Mouse (Mus musculus): Measurements from ENCODE around the gene Sypl.

Sypl gene

DNA sequence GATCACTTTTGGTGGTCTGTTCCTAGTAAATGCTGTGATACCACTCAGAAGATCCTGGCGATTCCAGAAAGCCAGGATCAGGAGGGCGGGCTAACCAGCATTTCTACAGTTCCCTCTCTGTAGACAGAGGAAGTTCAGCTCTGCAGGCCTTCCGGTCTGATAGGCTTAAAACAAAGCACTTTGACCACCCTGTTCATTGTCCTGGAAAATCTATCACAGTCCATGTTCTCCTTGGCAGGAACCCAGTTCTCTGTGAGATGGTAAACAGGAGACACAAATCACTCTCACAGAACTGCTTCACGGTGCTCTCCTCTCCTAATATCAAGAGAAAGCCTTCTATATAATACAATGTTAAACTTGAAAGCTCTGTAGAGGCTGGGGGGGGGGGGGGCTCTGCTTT is 10.3 kb upstream of the Sypl start:
- DNase-seq (ENCODE audit: low spot score), result no peak

DNA sequence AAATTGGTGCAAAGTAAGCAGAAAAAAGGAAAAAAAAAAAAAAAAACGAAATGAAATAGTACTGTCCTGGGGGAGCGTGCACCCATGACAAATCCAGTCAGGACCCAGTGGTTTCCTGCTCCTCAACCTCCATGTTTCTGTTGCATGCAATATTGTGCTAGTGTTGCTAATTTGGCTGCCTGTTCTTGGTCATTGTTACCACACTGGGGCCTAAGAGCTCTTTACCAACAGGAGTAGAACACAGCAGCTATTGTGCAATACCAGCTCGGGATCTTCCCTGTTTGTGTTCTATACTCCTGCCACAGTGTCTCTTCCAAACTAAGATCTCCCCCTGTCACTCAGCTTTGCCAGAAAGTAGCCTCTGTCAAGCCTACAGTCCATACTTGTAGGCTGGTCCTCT is 9.7 kb upstream of the Sypl start:
- DNase-seq (ENCODE audit: low spot score), result no peak

DNA sequence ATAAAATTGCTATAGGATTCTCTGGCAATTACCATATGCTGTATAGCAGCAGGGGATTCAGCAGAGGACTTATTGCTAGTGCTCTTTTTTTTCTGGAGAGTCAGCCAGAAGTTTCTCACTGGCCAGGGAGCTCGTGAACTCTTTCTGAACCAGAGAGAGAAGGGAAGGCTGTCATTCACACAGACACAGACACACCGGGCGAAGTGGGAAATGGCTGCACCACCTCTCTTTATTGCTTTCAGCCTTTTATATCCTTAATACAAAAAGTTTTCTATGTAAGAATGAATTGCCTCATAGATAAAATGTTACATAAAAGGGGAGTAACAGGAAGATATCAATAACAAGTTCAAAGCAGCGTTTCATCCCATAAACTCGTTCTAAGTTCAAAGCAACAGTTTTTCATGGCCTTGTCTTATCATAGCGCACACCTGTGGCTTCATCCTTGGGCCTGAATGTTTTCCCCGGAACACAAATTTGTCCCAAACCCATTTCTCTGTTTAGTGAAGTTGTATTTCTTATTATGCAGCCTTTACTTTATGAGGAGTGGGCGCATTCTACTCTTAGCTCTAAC is 8.7 kb upstream of the Sypl start:
- no peak for DNase-seq (ENCODE audit: low spot score)

DNA sequence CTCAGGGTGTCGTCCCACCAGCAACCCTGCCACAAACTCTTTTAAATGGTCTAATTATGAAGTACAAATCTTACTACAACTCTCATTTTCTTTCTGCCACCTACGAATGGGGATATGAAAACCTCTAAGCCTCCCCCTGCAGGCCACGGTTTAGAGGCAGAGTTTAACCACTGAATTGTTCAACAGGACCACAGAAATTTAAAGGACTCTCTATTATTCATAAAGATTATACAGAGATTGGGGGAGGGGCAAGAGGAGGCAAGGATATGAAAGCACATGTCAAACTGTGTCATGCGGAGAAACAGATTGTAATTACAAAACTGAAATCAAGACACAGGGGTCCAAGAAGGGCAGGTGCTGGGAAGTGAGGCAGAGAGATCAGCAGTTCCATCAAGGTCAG is 7.3 kb upstream of the Sypl start:
- no peak for DNase-seq (ENCODE audit: low spot score)

DNA sequence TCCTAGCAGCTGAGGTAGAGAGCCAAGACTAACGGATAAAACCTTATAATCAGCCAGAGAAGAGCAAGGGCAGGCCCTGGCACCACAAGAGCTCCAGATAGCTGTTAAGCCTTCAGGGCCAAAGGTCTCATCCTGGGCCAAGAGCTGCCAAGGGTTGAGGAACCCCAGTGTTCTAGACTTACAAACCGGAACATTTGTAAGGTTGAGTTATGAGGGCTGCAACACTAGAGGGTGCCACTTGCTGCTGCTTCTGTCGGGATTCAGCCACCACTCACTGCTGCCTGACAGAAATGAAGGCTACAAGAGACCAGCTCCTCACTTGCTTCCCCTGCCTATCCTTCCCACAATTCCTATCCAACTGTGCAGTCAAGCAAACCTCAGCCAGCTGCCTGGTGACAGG is 1.3 kb upstream of the Sypl start:
- peak; percentile 51 for DNase-seq (ENCODE audit: low spot score)

DNA sequence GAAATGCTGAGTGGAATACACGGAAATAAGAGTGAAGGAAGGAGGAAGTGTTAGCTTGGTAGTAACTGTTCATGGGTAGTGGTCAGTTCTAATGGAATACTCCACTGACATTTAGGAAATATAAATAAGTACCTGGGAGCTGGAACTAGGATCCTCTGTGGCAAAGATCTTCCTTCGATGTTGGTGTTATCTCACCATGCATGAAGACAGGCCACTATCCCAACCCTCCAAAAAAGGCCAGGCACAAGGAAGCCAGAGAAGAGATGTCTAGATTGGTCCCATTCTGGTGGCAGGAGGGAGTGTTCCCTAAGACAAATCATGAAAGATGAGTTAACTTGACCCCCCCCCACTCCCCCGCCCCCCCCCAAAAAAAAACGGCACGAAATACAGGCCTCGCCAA is 625 bp upstream of the Sypl start:
- DNase-seq (ENCODE audit: low spot score), result no peak

DNA sequence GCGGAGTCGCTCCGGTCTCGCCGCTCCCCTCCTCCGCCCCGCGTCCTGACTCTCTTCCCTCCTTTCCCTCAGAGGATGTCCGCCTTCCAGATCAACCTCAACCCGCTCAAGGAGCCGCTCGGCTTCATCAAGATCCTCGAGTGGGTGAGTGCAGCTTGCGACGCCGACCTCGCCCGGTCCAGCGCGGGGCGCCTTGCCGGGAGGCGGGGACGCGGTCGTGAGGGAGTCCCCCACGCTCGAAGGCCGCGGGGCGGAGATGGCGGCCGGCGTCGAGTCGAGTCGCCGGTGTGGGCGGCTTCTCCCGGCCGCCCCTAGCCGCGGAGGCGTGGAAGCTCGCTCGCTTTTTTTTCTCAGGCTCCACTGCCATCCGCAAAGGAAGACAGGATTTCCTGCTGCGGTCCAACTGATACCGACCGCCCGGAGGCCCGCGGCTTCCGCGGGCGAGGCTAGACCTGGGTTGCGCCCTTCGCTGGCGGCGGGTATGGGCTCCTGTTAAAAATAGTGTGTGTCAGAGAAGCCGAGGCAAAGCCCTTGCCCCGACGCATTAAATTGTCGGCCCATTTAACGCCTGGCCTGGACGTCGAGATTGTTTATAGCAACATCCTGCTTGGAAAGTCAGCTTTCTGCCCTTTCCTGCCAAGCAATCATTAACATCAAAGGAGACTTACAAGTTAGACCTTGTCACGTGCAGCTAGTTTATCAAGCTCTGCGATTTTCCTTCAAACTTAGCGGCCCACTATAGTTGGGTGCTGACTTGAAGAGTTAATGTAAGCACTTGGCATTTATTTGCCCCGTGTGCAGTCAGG is 728 bp downstream of the Sypl start:
- peak; percentile 83 for DNase-seq (ENCODE audit: low spot score)

DNA sequence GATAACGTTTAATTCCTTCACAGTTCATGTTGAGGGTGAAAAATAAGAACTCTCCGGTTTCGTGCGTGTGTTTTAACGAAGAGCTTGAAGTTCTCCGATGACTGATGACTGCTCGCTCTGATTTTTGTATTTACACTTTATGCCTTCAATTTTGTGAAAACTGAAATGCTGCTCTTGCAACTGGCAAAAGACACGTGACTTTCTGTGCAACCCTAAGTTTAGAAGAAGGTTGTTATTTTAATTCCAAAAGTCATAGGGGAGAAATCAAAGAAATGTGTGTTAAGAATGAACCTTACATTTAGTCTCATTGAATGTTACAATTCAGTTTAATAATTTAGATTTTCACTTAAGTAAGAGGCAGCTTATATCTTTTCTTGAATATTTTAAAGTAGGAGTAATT is 1.3 kb downstream of the Sypl start:
- DNase-seq (ENCODE audit: low spot score), result no peak

DNA sequence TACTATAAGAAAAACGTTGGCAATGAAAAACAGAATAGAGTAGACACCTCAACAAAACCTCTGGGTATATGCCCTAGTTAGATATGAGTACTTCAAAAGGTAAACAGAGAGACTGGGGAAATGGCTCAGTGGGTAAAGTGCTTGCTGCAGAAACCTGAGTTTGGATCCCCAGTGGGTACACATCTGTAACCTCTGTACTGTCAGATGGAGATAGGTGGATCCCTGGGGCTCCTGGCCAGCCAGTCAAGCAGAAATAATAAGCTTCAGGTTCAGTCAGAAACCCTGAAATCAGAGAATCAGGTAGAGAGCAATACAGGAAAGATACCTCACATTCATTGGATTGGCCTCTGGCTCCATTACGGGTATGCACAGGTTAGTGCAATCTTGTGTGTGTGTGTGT is 3.5 kb downstream of the Sypl start:
- no peak for DNase-seq (ENCODE audit: low spot score)

DNA sequence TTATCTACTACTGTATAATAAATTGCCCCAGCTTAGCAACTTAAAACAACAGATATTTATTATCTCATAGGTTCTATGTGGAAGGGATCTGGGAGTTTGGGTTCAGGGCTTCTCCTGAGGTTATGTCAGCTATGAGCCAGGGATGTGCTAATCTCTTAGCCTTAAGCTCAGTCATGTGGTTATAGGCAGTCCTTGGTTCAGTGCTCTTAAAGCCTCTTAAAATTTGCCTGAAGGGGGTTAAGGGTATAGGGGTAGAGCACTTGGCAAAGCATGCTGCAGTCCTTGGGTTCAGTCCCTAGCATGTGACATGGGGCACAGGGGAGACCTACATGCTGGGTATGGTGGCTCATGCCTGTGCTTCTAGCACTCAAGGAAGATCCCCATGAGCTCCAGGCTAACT is 8.4 kb downstream of the Sypl start:
- no peak for DNase-seq (ENCODE audit: low spot score)

DNA sequence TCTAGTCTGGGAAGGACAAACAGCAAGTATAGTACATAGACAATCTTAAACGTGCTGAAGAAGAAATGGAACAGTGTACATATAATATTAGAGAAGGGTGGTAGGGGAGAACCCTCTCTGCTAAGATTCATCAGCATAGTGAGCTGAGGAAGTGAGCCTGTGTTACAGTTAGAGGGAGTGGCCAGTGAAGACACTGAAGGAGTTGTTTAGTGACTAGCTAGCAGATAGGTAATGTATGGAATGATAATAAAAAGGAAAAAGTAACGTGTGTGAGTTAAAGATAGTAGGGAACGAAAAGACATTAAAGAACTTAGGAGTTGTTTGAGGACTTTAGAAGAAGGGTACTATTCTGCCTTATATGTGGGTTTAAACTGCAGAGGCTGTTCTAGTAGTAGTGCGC is 10.2 kb downstream of the Sypl start:
- no peak for DNase-seq (ENCODE audit: low spot score)

DNA sequence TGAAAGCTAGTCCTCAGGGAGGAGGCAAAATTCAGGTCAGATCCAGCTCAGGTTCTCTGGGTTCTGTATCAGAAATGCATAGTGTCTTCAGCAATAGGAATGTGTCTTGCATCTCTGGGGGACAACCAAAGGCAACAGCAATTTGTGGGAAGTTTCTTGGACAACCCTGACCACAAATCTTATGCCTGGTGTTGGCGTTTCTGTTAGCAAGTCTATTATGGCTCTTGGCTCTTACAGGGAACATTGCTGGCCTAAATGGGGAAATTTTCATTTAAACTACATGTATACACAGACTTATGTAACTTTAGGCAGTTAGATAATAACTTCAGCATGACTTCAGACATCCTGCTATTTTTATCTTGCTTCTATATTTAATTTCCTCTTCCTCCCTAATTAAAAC is 18.6 kb downstream of the Sypl start:
- no peak for DNase-seq (ENCODE audit: low spot score)

DNA sequence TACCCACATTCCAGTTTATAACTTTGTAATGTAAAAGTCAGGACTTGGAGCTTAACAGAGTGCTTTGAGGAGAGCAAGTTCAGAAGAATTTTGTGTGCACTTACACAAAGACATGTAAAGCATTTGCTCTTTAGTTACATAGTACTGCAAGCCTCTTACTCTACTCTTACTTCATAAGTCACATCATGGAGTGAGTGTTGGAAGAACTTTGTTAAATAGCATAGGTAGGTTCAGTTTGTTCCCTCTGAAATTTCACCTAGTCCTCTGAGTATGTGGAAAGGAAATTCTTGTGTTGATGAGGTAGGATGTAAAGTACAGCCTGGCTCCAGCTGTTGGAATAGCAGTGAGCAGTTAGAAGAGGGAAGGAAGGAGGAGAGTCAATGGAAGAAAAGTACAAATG is 21.2 kb downstream of the Sypl start:
- no peak for DNase-seq (ENCODE audit: low spot score)

DNA sequence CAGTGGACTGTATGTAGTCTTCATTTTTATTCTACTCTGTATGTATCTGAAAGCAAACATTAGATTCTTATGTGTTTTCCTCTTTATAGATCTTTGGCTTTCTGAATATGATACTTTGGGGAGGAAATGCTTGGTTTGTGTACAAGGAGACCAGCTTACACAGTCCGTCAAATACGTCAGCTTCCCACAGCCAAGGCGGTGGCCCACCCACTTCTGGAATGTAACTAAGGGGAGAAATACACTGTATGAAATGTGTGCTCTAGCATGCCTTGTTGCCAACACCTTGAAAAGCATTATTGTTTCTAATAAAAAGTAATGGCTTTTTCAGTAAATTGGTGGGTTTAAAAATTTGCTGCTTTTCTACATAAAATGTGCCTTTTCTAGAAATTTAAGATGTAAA is 21.8 kb downstream of the Sypl start:
- DNase-seq (ENCODE audit: low spot score), result no peak

DNA sequence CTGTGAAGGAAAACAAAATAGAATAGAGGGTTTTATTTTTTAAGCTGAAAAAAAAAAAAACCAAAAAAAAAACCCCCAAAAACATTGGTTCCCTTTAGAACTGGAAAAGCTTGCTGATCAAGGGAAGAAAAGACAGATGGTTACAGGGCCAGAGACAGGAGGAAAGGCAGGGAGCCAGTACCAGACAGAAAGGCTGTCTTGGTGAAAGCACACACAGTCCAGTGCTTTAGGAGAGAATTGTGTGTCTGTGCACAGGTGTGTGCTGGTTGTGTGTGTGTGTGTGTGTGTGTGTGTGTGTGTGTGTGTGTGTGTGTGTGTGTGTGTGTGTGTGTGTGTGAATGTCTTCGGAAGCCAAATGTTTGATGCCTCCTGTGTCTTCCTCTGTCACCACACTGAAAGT is 28.9 kb downstream of the Sypl start:
- DNase-seq (ENCODE audit: low spot score), result no peak

DNA sequence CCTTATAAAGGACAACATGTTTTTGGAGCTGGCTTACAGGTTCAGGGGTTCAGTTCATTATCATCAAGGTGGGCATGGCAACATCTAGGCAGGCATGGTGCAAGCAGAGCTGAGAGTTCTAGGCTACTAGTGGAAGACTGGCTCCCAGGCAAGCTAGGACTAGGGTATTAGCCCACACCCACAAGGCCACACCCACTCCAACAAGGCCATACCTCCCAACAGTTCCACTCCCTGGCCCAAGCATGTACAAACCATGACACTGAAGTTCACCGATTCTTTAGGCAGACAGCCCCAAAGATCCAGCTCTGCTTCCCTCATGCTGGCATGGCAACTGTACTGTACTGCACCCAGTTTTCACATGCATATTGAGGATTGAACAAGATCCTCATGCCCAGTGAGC is 29.4 kb downstream of the Sypl start:
- DNase-seq (ENCODE audit: low spot score), result no peak

DNA sequence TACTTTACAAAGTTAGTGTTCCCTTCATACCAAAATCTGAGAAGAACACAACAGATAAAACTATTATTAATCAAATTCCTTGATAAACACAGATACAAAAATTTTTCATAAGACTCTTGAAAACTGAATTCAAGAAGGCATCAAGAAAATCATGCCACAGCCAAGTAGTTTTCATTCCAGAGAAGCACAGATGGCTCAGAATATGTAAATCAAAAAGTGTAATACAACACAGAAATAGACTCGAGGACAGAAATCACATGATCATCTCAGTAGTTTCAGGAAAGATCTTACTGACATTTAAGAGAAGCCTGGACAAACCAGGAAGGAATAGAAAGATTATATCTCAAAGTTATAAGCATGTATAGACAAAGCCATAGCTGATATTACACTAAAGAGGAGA is 32.6 kb downstream of the Sypl start:
- DNase-seq (ENCODE audit: low spot score), result no peak

DNA sequence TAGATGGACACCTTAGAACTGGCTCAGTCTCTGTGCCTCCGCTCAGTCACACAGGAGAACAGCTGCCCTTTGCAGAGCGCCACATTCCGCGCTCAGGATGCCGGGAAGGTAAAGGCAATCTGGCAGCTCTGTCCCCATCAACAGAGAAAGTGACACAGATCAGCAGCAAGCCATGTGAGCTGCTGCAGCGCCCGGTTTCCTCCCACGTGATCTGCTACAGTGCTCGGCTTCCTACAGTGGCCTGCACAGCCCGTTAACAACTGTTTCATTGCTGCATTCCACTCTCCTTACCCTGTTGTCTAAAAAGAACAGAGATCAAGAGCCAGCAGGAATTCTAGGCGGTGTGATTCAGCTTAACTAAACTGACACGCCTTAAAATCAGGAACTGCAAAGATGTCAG is 36.0 kb downstream of the Sypl start:
- peak; percentile 15 for DNase-seq (ENCODE audit: low spot score)

DNA sequence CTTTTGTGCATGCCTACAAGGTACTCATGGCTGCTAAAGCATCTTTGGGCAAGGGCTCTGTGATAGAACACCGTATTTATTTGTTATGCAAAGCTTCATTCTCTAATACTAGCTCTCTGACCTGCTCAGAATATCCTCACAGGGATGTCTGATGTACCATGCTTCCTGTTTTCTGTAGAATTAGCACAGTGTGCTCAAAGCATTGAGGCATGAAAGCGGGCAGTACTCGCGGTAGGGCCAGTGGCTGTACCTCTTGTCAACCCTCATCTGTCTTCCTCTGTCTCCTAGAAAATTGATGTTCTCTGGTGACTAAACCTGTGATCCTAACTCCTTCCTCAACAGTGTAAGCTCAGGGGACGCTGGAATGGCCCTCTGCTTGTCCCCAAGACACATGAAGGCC is 40.4 kb downstream of the Sypl start:
- no peak for DNase-seq (ENCODE audit: low spot score)

DNA sequence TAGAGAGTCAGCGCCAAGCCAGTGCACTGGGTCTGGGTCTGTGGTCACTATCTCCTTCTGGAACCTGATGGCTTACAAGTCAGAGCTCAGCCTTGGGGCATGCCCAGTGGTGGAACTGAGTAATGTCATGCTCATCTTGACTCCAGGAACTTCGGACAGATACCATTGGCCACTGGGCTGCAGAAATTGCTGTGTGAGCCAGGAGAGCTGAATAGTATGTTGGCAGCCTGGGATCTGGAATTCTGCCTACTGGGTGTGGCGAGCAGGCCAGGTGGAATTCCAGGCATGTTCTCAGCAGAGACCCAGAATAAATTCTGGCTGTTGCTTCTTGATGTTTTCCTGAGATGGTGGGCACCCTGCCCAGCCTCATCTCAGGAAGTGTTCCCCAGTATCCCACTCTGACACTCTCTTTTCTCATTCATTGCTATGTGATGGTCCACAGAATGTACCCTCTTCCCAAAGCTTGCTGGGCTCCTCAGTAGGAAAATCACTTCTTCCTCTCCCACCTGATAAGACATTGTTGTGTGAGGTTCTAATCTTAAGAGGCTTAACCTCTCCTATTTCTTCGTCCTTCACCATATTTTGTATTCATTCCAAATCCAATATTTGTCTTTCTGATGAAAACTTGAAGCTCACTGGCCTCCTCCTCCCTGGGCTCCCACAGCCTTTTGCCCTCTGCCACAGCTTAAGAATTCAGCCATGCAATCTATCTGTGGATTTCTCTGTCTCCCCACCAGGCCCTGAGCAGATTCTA is 41.6 kb downstream of the Sypl start:
- DNase-seq (ENCODE audit: low spot score), result no peak

DNA sequence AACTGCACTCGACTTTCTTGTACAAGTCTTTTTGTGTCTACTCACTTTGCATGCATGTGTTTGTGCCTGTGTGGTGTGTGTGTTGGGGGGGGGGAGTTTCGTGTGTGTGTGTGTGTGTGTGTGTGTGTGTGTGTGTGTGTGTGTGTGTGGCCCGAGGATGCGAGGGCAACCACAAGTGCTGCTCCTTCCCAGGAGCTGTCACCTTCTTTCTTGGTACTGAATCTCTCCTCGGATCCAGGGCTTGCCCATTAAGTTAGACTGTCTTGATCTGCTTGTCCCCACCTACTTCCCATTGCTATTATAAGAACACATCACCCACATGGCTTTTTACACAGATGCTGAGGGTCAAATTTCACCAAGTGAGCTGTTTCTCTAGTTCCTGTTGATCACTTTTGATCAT is 45.1 kb downstream of the Sypl start:
- DNase-seq (ENCODE audit: low spot score), result no peak

DNA sequence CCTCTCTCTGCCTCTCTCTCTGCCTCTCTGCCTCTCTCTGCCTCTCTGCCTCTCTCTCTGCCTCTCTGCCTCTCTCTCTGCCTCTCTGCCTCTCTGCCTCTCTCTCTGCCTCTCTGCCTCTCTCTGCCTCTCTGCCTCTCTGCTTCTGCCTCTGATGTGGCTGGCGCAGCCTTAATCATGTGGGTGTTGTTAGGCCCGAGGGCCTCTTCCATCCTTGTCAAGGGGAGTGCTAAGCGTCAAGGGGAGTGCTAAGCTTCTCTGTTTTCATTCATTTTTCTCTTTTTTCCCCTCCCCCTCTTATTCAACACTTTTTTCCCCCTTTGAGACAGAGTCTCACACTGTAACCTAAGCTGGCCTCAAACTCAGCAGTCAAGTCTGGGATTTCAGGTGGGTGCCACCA is 46.1 kb downstream of the Sypl start:
- DNase-seq (ENCODE audit: low spot score), result peak; percentile 30

DNA sequence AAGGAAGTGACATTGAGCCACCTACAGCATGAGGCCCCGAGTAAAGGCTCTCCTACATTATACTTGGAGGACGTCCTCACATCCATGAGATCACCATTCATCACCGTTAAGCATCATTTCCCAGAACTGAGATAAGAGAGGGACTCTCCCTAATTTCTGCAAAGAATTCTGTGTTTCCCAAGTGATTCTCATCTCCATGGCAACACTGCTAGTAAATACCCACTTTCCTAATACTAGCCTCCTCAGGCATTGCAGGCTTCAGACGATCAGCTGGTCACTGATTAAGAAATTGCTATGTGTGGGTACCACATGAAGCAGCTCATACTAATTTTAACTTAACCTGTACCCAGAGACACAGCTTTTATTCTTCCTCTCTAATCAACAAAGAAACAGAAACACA is 46.7 kb downstream of the Sypl start:
- no peak for DNase-seq (ENCODE audit: low spot score)
